Mouse (Mus musculus): Measurements from ENCODE around the gene Tmem95. TPM values are rescaled to one million over a fixed set of nuclear protein-coding genes. Genes with fewer than 3 reads are reported as not detected.
A peak's percentile ranks its signal among the peaks of the same experiment; 100 is the strongest.

The Tmem95 gene
- polyA plus RNA-seq, 1 experiment from 2014 or later, result not detected

DNA sequence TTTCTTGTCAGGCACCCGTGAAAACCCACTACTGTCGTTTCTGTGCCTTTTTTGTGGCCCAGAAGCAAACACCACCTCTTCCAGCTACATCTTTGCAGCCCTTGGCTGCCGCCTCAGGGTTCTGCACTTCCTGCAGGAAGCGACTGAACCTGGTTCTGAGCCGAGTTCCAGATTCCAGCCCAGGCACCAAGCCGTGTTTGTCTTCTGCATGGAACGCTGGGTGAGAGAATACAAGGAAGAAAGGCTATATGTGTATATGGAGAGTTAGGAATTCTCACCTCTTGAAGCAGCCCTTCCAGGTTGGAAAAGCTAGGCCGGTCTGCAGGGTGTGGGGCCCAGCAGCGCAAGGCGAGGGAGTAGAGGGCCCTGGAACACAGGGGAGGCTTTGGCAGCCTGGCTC, 23.1 kb downstream of the Tmem95 start:
- 64% methylated on average over 10 of the region's 10 CpGs for WGBS (ENCODE audit: missing documents)

DNA sequence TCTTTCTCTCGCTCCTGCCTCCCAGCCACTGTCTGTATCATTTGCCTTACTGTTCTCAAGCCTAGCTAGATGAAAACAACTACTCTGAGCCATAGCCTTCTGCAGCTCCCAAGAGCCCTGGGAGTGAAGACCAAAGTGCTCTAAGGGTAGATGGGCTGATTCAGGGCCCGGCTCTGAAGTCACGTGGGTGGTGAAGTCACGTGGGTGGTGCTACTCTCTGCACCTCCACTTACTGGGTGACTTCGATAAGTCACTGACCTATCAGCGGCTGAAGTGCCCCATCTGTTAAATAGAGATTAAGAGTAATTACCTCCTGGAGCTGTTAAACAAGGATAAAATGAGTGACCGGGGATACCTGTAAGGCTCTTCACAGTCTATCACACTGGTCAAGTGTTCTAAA, 23.8 kb downstream of the Tmem95 start:
- WGBS (ENCODE audit: missing documents), result 39% methylated on average over 7 of the region's 7 CpGs
- H3K27ac ChIP-seq, result no peak overlapping the region
- H3K36me3 ChIP-seq (ENCODE audit: inconsistent target), result peaks cover 15% of the 10 kb centered on the region; the same call in 1 of the 2 replicates
- H3K79me2 ChIP-seq (ENCODE audit: inconsistent target), result no peaks in the 10 kb centered on the region
- H3K4me3 ChIP-seq (ENCODE audit: inconsistent target), result no peak overlapping the region

More for the DNA sequence above, 23.1 kb downstream of the Tmem95 start:
- Histone ChIP-seq H3K4me3 (ENCODE audit: inconsistent target) (no peak overlapping the region), H3K27ac (no peak overlapping the region), H3K79me2 (ENCODE audit: inconsistent target) (no peaks in the 10 kb centered on the region), H3K36me3 (ENCODE audit: inconsistent target) (peaks cover 15% of the 10 kb centered on the region; the same call in 1 of the 2 replicates)

DNA sequence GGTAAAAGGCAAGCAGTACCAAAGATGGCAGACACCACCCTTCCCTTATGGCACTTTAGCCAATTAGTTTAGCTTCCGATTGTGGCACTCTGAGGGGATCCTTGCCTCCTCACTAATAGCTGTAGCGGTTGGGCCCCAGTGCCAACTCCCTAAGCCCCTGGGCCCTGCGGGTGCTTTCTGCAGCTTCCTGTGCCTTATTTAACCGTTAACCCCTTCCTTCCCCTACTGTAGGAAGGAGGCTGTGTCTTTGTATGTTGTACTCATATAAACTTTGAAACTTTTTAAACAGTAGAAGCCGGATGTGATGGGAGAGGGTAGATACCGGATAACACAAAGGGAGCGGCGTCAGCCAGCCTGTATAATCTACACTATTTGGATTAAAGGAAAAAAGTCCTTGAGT, 27.1 kb downstream of the Tmem95 start:
- 41% methylated on average over 8 of the region's 8 CpGs for WGBS (ENCODE audit: missing documents)
- Histone ChIP-seq H3K27ac (no peak overlapping the region), H3K4me3 (ENCODE audit: inconsistent target) (no peak overlapping the region), H3K79me2 (ENCODE audit: inconsistent target) (no peaks in the 10 kb centered on the region; the same call in 1 of the 2 replicates), H3K36me3 (ENCODE audit: inconsistent target) (peaks cover 15% of the 10 kb centered on the region; the same call in 1 of the 2 replicates)

DNA sequence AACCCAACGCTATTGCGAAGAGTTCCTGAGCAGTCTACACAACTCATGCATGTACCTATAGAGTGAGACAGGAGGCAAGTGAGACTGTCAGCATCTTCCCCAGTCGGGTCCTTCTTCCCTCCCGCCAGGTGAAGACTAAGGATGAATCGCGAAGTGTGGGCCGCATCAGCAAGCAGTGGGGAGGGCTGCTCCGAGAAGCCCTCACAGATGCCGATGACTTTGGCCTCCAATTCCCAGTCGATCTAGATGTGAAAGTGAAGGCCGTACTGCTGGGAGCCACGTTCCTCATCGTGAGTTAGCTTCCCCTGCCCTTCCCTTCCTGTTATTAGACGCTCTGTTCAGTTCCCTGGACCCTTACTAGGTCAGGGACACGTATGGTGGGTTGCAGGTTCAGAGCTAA, 27.9 kb downstream of the Tmem95 start:
- 75% methylated on average over 15 of the region's 15 CpGs for WGBS (ENCODE audit: missing documents)
- peak overlapping the region; percentile 55 for H3K27ac ChIP-seq

DNA sequence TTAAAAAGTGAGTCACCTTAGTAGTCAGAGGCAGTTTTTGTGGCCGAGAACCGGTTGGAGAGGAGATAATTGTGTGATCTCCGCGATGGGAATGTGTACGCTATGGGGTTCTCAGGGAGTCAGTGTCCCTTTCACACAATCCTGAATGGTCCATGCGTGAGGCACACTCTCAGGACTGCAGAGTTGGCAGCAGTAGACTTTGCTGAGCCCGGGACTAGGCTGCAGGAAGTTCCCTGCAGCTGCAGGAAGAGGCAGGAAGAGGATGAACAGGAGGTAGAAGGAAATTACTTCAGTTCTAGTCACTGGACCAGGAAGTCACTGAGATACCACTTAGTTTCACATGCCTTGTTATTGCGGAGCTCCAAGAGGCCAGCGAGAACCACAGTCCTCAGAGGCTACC, 28.7 kb downstream of the Tmem95 start:
- peak overlapping the region; percentile 55 for H3K27ac ChIP-seq
- H3K36me3 ChIP-seq (ENCODE audit: inconsistent target), result peaks cover 15% of the 10 kb centered on the region; the same call in 1 of the 2 replicates
- H3K4me3 ChIP-seq (ENCODE audit: inconsistent target), result no peak overlapping the region
- H3K79me2 ChIP-seq (ENCODE audit: inconsistent target), result no peaks in the 10 kb centered on the region; the same call in 1 of the 2 replicates
- 56% methylated on average over 9 of the region's 9 CpGs for WGBS (ENCODE audit: missing documents)

More for the DNA sequence above, 27.9 kb downstream of the Tmem95 start:
- H3K36me3 ChIP-seq (ENCODE audit: inconsistent target), result peaks cover 15% of the 10 kb centered on the region; the same call in 1 of the 2 replicates
- no peak overlapping the region for H3K4me3 ChIP-seq (ENCODE audit: inconsistent target)
- no peaks in the 10 kb centered on the region; the same call in 1 of the 2 replicates for H3K79me2 ChIP-seq (ENCODE audit: inconsistent target)

DNA sequence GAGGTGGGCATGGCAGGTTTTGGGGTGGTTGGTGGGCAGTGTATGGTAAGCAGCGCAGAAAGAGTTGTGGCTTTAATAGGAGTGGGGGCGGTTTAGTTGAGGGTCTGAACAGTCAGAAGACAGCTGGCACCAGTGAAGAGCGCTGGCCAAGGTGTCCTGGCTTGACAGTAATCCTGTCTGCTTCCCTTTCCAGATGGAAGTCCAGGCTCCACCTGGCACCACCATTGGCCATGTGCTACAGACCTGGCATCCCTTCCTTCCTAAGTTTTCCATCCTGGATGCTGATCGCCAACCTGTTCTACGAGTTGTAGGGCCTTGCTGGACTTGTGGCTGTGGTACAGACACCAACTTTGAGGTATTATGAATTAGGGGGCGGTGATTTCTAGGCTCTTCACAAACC, 29.8 kb downstream of the Tmem95 start:
- Histone ChIP-seq H3K27ac (no peak overlapping the region), H3K4me3 (ENCODE audit: inconsistent target) (no peak overlapping the region), H3K79me2 (ENCODE audit: inconsistent target) (no peaks in the 10 kb centered on the region; the same call in 1 of the 2 replicates), H3K36me3 (ENCODE audit: inconsistent target) (peaks cover 15% of the 10 kb centered on the region; the same call in 1 of the 2 replicates)
- WGBS (ENCODE audit: missing documents), result 98% methylated on average over 6 of the region's 6 CpGs

DNA sequence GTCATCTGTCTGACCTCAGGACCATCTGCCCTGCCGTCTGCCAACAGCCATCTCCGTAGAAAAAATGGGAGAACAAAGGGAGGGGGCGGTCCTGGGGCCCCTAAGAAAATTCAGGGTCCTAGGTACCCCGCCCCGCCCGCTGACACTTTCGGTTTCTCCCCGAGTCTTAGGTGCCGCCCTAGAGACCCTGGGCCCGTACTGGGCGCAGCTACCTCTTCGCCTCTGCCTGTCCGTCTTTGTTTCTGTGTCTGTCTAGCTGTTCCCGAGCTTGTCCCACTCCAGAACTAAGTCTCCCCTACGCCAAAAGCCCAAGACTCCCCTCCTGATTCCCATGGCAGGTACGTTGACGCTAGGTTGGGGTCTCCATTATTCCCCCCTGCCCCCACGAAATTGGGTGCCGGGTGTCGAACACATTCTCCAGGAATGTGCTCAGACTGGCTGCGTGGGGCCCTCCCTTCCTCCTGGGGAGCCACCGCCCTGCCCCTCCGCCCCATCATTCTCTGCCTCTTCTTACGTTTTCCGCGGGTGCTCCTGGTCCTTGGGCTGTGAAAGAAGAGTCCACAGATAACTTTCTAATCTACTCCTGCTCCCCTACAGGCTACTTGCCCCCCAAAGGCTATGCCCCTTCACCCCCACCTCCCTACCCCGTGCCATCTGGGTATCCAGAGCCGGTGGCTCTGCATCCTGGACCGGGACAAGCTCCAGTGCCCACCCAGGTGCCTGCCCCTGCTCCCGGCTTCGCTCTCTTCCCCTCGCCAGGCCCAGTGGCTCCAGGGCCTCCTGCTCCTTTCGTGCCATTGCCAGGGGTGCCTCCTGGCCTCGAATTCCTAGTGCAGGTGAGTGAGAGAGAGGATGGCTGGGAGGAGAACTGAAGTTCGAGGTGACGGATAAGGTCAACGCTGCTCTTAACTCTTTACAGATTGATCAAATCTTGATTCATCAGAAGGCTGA, 30.8 kb downstream of the Tmem95 start:
- no peaks in the 10 kb centered on the region; the same call in 1 of the 2 replicates for H3K79me2 ChIP-seq (ENCODE audit: inconsistent target)
- 12% methylated on average over 37 of the region's 37 CpGs for WGBS (ENCODE audit: missing documents)
- peak overlapping the region; percentile 56 for H3K27ac ChIP-seq
- peaks cover 15% of the 10 kb centered on the region; the same call in 1 of the 2 replicates for H3K36me3 ChIP-seq (ENCODE audit: inconsistent target)
- peak overlapping the region; percentile 88 for H3K4me3 ChIP-seq (ENCODE audit: inconsistent target)

DNA sequence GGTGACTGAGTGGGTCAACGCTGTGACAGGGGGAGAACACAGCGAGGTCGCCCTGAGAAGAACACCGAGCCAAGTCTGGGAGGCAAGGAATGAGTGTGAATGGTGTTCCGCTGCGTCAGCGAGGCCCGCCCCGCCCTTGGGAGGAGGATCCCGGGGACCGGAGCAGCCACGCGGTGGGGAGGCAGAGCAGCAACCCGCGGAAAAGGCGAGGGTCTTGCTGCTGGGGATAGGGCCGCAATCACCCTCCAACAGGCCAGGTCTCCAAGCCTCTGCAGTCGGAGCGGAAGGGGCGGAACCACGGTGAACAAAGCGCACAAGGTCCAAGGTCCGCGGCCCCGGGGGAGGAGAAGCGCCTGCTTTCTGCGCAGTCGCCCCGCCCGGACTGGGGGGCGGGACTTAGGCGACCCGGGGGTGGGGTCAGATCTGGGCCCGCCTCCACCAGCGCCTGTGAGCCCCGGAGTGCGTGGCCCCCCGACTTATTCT, 31.6 kb downstream of the Tmem95 start, which contains the start of gene Plscr3:
TSS of gene Plscr3 (plus strand) at position 179 of the 483 bp plus-strand sequence.
- Histone ChIP-seq H3K27ac (peak within 1 kb of the TSS; percentile 57), H3K79me2 (ENCODE audit: inconsistent target) (no peaks in the 10 kb centered on the region; the same call in 1 of the 2 replicates), H3K36me3 (ENCODE audit: inconsistent target) (peaks cover 7% of the 10 kb centered on the region; the same call in 1 of the 2 replicates), H3K4me3 (ENCODE audit: inconsistent target) (peak within 1 kb of the TSS; percentile 88)
- under 1% methylated on average over 38 of the region's 38 CpGs for WGBS (ENCODE audit: missing documents)

DNA sequence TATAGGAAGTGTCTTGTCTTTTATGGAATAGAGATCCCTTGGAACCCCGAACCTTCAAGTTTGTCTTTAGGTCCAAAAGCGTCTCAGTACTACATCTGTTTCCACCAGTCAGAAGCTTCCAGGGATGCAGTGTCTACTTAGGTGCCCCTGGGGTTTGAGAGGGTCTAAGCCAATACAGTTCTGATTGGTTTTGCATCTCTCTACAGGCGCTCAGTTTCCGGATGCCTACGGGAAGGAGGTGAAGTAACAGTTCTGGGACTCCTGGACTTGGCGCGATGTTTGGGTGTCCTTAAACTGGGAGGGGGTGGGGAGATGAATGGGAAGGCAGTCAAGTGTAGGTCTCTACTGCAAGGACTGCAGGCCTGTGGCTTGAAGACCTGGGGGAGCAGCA, 39.1 kb downstream of the Tmem95 start:
- WGBS (ENCODE audit: missing documents), result 8% methylated on average over 7 of the region's 7 CpGs
- H3K27ac ChIP-seq, result peak overlapping the region; percentile 78

DNA sequence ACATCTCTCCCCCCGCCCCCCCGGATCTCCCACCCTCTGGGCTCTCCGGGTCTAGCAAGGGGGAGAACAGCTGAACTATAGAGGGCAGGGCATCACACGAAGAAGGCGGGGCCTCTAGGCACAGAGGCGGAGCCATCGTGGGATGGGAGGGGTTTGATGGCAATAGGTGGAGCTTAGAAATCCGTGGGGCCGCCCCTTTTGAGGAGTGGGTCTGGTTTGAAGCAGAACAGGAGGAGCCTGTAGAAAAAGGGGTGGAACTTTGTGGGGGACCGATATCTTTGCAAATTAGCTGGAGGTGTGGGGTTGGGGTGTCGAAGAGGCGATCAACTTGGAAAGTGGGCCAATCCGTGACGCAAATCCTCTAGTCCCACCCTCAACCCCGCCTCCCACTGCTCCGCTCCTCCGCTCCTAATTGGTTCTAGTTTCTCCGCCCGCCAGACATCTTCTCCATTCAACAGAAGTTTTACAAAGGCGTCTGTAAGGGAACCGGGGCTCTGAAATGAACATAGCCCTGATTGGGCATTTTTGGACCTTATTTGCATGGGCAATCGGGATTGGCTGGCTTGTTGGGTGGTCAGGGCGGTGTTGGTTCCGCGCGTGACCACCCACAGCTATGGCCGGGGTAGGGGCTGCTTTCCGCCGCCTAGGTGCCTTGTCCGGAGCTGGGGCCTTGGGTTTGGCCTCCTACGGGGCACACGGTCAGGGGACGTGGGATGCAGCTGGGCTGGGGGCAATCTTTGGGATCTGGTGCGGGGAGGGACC, 39.7 kb downstream of the Tmem95 start, which contains the start of gene Tmem256:
TSS of gene Tmem256 (plus strand) at position 563 of the 762 bp plus-strand sequence.
- Histone ChIP-seq H3K36me3 (ENCODE audit: inconsistent target) (no peaks in the 10 kb centered on the region), H3K4me3 (ENCODE audit: inconsistent target) (peak within 1 kb of the TSS; percentile 88), H3K27ac (peak within 1 kb of the TSS; percentile 78), H3K79me2 (ENCODE audit: inconsistent target) (peaks cover 14% of the 10 kb centered on the region)
- 1% methylated on average over 32 of the region's 34 CpGs for WGBS (ENCODE audit: missing documents)

More for the DNA sequence above, 39.1 kb downstream of the Tmem95 start:
- H3K79me2 ChIP-seq (ENCODE audit: inconsistent target), result peaks cover 14% of the 10 kb centered on the region
- H3K4me3 ChIP-seq (ENCODE audit: inconsistent target), result peak overlapping the region; percentile 88
- no peaks in the 10 kb centered on the region for H3K36me3 ChIP-seq (ENCODE audit: inconsistent target)

DNA sequence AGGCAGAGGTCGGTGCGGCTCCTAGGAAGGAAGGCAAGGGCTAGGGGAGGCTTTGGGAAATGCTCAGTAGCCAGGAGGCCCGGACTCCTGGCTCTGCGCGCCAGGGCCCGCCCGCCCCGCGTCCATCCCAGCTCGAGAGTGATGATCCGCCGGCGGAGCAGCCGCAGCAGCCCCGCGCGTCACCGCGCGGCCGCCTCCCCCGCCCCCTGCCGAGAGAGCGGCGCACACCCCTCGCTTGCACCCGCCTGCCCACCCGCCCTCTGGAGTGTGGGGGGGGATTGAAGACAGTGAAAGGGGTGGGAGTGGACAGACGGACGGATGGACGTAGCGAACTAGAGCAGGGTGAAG, 40.2 kb downstream of the Tmem95 start, which contains the start of gene Nlgn2:
TSS of gene Nlgn2 (minus strand) at position 181 of the 348 bp plus-strand sequence.
- Histone ChIP-seq H3K79me2 (ENCODE audit: inconsistent target) (peaks cover 14% of the 10 kb centered on the region), H3K4me3 (ENCODE audit: inconsistent target) (peak within 1 kb of the TSS; percentile 88), H3K36me3 (ENCODE audit: inconsistent target) (no peaks in the 10 kb centered on the region), H3K27ac (peak within 1 kb of the TSS; percentile 78)
- 0% methylated on average over 27 of the region's 32 CpGs for WGBS (ENCODE audit: missing documents)

DNA sequence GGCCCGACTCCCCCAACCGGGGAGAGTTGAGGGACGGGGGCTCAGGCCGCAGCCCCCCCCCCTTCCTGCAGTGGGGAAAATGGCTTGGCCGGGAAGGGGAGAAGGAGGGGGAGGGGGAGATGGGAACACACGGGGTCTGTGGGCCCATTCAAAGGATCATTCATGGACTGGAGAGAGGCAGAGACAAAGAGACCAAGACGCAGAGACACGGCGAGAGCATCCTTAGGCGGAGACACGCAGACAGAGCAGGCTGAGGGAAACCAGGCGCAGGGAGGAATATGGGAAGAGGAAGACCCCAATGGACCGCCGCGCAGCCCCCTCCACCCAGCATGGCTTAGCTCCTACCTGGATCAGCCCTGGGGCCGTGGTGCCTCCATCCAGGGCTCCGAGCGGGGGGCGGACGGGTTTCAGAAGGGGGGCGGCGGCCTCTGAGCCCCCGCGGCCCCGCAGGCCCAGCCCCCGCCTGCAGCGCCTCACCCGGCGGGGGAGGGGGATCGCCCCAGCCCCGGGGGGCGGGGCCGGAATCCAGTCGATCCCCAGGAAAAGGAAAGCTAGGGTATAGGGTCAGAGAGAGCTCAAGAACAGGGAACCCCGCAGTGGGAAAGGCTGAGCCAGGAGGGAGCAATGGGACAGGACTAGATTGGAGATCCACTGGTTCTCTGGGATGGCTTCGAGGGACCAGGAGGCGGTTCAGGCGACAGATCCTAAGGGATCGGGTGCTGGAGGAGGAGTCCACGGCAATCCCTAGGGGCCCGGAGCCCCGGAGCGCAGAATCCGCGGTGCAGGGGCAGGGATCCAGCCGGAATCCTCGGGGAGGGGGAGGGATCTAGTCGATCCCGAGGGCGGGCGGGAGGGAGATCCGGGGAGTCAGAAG, 40.9 kb downstream of the Tmem95 start:
- H3K79me2 ChIP-seq (ENCODE audit: inconsistent target), result peaks cover 14% of the 10 kb centered on the region
- 7% methylated on average over 50 of the region's 52 CpGs for WGBS (ENCODE audit: missing documents)
- H3K4me3 ChIP-seq (ENCODE audit: inconsistent target), result peak overlapping the region; percentile 88
- no peak overlapping the region for H3K27ac ChIP-seq
- H3K36me3 ChIP-seq (ENCODE audit: inconsistent target), result no peaks in the 10 kb centered on the region

DNA sequence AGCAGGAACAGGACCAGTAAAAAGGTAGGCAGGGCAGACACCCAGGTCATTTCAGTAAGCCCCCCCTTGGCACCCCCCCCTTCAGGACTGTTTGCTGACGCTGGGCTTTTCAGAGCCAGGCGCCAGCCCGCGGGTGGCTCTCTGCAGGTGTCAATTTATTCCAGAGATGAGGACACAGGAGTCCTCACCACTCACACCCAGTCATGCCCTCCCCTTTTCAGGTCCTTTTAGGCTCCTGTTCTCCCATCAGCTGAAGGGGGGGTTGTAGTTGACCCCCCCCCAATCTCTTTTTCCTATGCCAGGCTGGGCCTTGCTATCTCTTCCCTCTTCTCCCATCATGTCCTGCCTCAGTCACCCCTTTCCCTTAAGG, 41.9 kb downstream of the Tmem95 start:
- Histone ChIP-seq H3K27ac (no peak overlapping the region), H3K36me3 (ENCODE audit: inconsistent target) (no peaks in the 10 kb centered on the region), H3K79me2 (ENCODE audit: inconsistent target) (peaks cover 14% of the 10 kb centered on the region), H3K4me3 (ENCODE audit: inconsistent target) (no peak overlapping the region)
- WGBS (ENCODE audit: missing documents), result 69% methylated on average over 3 of the region's 4 CpGs

Data from macrophage (primary cell).